Mouse (Mus musculus): ENCODE data around the gene Map3k6.

Map3k6 gene

GRCm38 (mm10) chr4:133252089-133252488 is 11.5 kb downstream of the Map3k6 start:
- DNase-seq (ENCODE audit: low read depth, low spot score): no peak

GRCm38 (mm10) chr4:133253412-133253811 is 12.8 kb downstream of the Map3k6 start:
- DNase-seq (ENCODE audit: low read depth, low spot score): no peak

GRCm38 (mm10) chr4:133255392-133255791 is 14.8 kb downstream of the Map3k6 start:
- DNase-seq (ENCODE audit: low read depth, low spot score): no peak

GRCm38 (mm10) chr4:133256820-133257219 is 16.2 kb downstream of the Map3k6 start:
- no peak for DNase-seq (ENCODE audit: low read depth, low spot score)

- DNase-seq (ENCODE audit: low read depth, low spot score): no peak
These were observed 16.6 kb downstream of the Map3k6 start for GRCm38 (mm10) chr4:133257230-133257629.

- DNase-seq (ENCODE audit: low read depth, low spot score): no peak
These were observed 17.3 kb downstream of the Map3k6 start for GRCm38 (mm10) chr4:133257798-133258408.

GRCm38 (mm10) chr4:133261641-133262374 is 21.2 kb downstream of the Map3k6 start:
- no peak for DNase-seq (ENCODE audit: low read depth, low spot score)

GRCm38 (mm10) chr4:133262375-133262765 is 21.8 kb downstream of the Map3k6 start:
- no peak for DNase-seq (ENCODE audit: low read depth, low spot score)

- DNase-seq (ENCODE audit: low read depth, low spot score): peak; percentile 23
These were observed 22.3 kb downstream of the Map3k6 start, which contains the start of gene Sytl1 for GRCm38 (mm10) chr4:133262882-133263281. TSS of gene Sytl1 (minus strand) at chr4:133263113.

GRCm38 (mm10) chr4:133263756-133264155 is 23.1 kb downstream of the Map3k6 start:
- DNase-seq (ENCODE audit: low read depth, low spot score): no peak

GRCm38 (mm10) chr4:133264559-133264958 is 23.9 kb downstream of the Map3k6 start:
- no peak for DNase-seq (ENCODE audit: low read depth, low spot score)

- DNase-seq (ENCODE audit: low read depth, low spot score): no peak
These were observed 24.7 kb downstream of the Map3k6 start for GRCm38 (mm10) chr4:133265297-133265696.

GRCm38 (mm10) chr4:133265759-133266158 is 25.1 kb downstream of the Map3k6 start:
- DNase-seq (ENCODE audit: low read depth, low spot score): no peak

- no peak for DNase-seq (ENCODE audit: low read depth, low spot score)
These were observed 25.7 kb downstream of the Map3k6 start for GRCm38 (mm10) chr4:133266248-133266880.

- DNase-seq (ENCODE audit: low read depth, low spot score): no peak
These were observed 28.3 kb downstream of the Map3k6 start for GRCm38 (mm10) chr4:133268931-133269330.

- no peak for DNase-seq (ENCODE audit: low read depth, low spot score)
These were observed 29.0 kb downstream of the Map3k6 start for GRCm38 (mm10) chr4:133269596-133269995.

GRCm38 (mm10) chr4:133270929-133271328 is 30.3 kb downstream of the Map3k6 start:
- DNase-seq (ENCODE audit: low read depth, low spot score): peak; percentile 83

GRCm38 (mm10) chr4:133277104-133278026 is 36.7 kb downstream of the Map3k6 start, which contains the start of gene Tmem222:
TSS of gene Tmem222 (minus strand) at chr4:133277792.
- DNase-seq (ENCODE audit: low read depth, low spot score): peak; percentile 98

GRCm38 (mm10) chr4:133278067-133278466 is 37.4 kb downstream of the Map3k6 start:
- no peak for DNase-seq (ENCODE audit: low read depth, low spot score)

- DNase-seq (ENCODE audit: low read depth, low spot score): no peak
These were observed 37.9 kb downstream of the Map3k6 start for GRCm38 (mm10) chr4:133278482-133278881.

- no peak for DNase-seq (ENCODE audit: low read depth, low spot score)
These were observed 40.9 kb downstream of the Map3k6 start for GRCm38 (mm10) chr4:133281513-133281912.
